Comparison of ENCODE assay signal across 12 mouse cellular contexts in the genomic region with DNA sequence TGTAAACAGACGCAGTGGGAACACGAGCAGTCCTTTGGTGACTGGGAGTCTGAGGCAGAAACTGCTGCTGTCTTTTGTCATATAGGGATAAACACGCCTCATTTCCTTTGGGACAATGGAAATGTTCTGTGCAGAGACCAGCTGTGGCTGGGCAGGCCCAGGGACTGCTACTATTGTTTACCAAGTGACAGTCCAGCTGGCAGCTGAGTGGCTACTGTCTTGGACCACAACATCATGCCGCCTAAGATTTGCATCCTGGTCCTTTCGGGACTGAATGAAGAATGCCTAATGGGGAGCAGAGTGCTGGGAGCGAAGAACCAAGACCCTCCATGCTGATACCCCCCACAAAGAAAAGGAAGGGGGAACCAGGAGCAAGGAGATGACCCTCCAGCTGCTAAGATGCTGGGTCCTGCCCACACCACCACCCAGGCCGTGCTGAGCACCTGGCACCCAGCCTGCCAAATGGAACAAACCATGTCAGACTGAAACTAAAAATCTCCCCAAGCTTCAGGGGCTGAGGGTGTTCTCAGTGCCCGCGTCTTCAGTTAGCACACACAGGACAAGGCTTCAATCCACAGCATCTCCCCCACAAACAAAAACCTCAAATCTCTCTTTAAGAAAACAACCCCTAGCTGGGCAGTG. TPM values are rescaled to one million over a fixed set of nuclear protein-coding genes. Genes with fewer than 3 reads are reported as not detected.
DNase-seq lines count a peak whose midpoint lies in the region; ATAC-seq and TF ChIP-seq lines count a peak whose summit lies in the region.
"Had no signal": no experiment of that assay in that cellular context is flagged by ENCODE, and none has a peak within 500 bp of the region (broad histone marks: within the 10 kb centered on the region; RNA-seq: fewer than 3 reads in every experiment).

No protein-coding gene starts in this region.

- H3K4me2 ChIP-seq in neural tube, embryonic 11.5 days (ENCODE audit: low read depth) = 0 out of 2 replicates have a peak overlapping the region, but pooled peaks have one; percentile 17
- no peak overlapping the region for H3K4me2 ChIP-seq in embryonic facial prominence, embryonic 15.5 days (replicated peaks)
- H3K4me2 ChIP-seq in lung, postnatal 0 days (replicated peaks; ENCODE audit: low read depth, low read length) = 0 out of 2 replicates have a peak overlapping the region, but pooled peaks have one; percentile 19
- H3K4me2 ChIP-seq: heart, embryonic 12.5 days had no signal

- H3K4me1 ChIP-seq in neural tube, embryonic 11.5 days (ENCODE audit: control insufficient read depth, insufficient read depth, low read length) = peaks cover 36% of the 10 kb centered on the region
- H3K4me1 ChIP-seq in embryonic facial prominence, embryonic 15.5 days = peaks cover 18% of the 10 kb centered on the region
- 0 out of 2 replicates have a peak, but pooled peaks cover 8% of the 10 kb centered on the region for H3K4me1 ChIP-seq in lung, postnatal 0 days (ENCODE audit: insufficient read depth, low read depth, low read length)

- peak; percentile 68 for ATAC-seq in neural tube, embryonic 11.5 days (ENCODE audit: insufficient read depth, low FRiP score, low TSS enrichment)
- ATAC-seq in embryonic facial prominence, embryonic 15.5 days (ENCODE audit: insufficient number of reproducible peaks, low FRiP score, low TSS enrichment, low read depth) = peak; percentile 42; the same call in 1 of the 2 replicates
- peak; percentile 76 for ATAC-seq in lung, postnatal 0 days

- DNase-seq in neural tube, embryonic 11.5 days (ENCODE audit: low spot score) = peak; percentile 63
- DNase-seq in neural tube, embryonic 10.5 days (ENCODE audit: extremely low spot score, low spot score) = no peak
- DNase-seq in lung, postnatal 0 days (ENCODE audit: low spot score) = peak; percentile 53
- peak; percentile 87 for DNase-seq in retina, embryonic 14.5 days (ENCODE audit: low spot score)
- DNase-seq in testis, postnatal 14 days (ENCODE audit: low spot score) = no peak
- DNase-seq in thymus, postnatal 36 days = no peak
- DNase-seq in frontal cortex, postnatal 14 days (ENCODE audit: low spot score in 2 of 2) = no peak
- DNase-seq: adrenal gland, adult 2 months had no signal

- H3K36me3 ChIP-seq in neural tube, embryonic 11.5 days (ENCODE audit: control insufficient read depth, insufficient read depth, low read length) = no peaks in the 10 kb centered on the region
- H3K36me3 ChIP-seq in embryonic facial prominence, embryonic 15.5 days = no peaks in the 10 kb centered on the region
- H3K36me3 ChIP-seq in lung, postnatal 0 days (ENCODE audit: insufficient read depth, low read length) = no peaks in the 10 kb centered on the region
- H3K36me3 ChIP-seq: heart, embryonic 12.5 days had no signal

- TF ChIP-seq EP300 in lung, postnatal 0 days (IDR thresholded peaks at IDR 0.05) = peak; percentile 63

- TF ChIP-seq CTCF in lung, postnatal 0 days (IDR thresholded peaks at IDR 0.05) = no peak

- 43% methylated on average over 9 of the region's 9 CpGs for WGBS in neural tube, embryonic 11.5 days
- WGBS in embryonic facial prominence, embryonic 15.5 days = 65% methylated on average over 9 of the region's 9 CpGs
- WGBS in lung, postnatal 0 days = 51% methylated on average over 9 of the region's 9 CpGs

- no peak overlapping the region for H3K9ac ChIP-seq in neural tube, embryonic 11.5 days (ENCODE audit: low read length)
- no peak overlapping the region for H3K9ac ChIP-seq in embryonic facial prominence, embryonic 15.5 days
- no peak overlapping the region for H3K9ac ChIP-seq in lung, postnatal 0 days (replicated peaks; ENCODE audit: low read depth)
- H3K9ac ChIP-seq: heart, embryonic 12.5 days; liver, embryonic 14.5 days had no signal

- H3K27me3 ChIP-seq in neural tube, embryonic 11.5 days (ENCODE audit: control insufficient read depth, insufficient read depth, low read length) = no peaks in the 10 kb centered on the region
- peaks cover 21% of the 10 kb centered on the region for H3K27me3 ChIP-seq in embryonic facial prominence, embryonic 15.5 days
- no peaks in the 10 kb centered on the region for H3K27me3 ChIP-seq in lung, postnatal 0 days (replicated peaks; ENCODE audit: insufficient read depth, low read length)

- no peak overlapping the region for H3K4me3 ChIP-seq in neural tube, embryonic 11.5 days (ENCODE audit: low read depth, low read length)
- H3K4me3 ChIP-seq in embryonic facial prominence, embryonic 15.5 days (replicated peaks) = no peak overlapping the region
- H3K4me3 ChIP-seq in lung, postnatal 0 days (ENCODE audit: low read depth, low read length) = no peak overlapping the region
- H3K4me3 ChIP-seq: erythroblast, embryonic 14.5 days; heart, embryonic 12.5 days had no signal

- peak overlapping the region; percentile 91 for H3K27ac ChIP-seq in neural tube, embryonic 11.5 days (ENCODE audit: low read depth, low read length)
- no peak overlapping the region for H3K27ac ChIP-seq in embryonic facial prominence, embryonic 15.5 days (replicated peaks)
- H3K27ac ChIP-seq in lung, postnatal 0 days (ENCODE audit: low read length) = no peak overlapping the region
- H3K27ac ChIP-seq: liver, embryonic 14.5 days had no signal

- no peaks in the 10 kb centered on the region for H3K9me3 ChIP-seq in neural tube, embryonic 11.5 days (ENCODE audit: control insufficient read depth, low read length)
- no peaks in the 10 kb centered on the region for H3K9me3 ChIP-seq in embryonic facial prominence, embryonic 15.5 days (replicated peaks)
- no peaks in the 10 kb centered on the region for H3K9me3 ChIP-seq in lung, postnatal 0 days (ENCODE audit: low read length)
- H3K9me3 ChIP-seq: heart, embryonic 12.5 days had no signal

RNA-seq across cellular contexts. Expression of gene Mtcl1, which starts 5.4 kb away (rescaled TPM):
- polyA plus RNA-seq in neural tube, embryonic 11.5 days (2014; fragmentation: Nextera tagmentation; extraction: Ambion mirVana) = 26.8 and 29.6 TPM in 2 replicates
- 5.3 and 5.8 TPM in 2 replicates for polyA plus RNA-seq in embryonic facial prominence, embryonic 15.5 days (2015; fragmentation: Nextera tagmentation; extraction: Ambion mirVana)
- 8.6 and 9.9 TPM in 2 replicates for polyA plus RNA-seq in lung, postnatal 0 days (2015; fragmentation: Nextera tagmentation; extraction: Ambion mirVana)
- polyA plus RNA-seq: erythroblast, embryonic 14.5 days had no signal

Comparison
In these comparisons a context has a peak if more than half of its experiments do, and no peak if none do; other contexts are left out.
1. DNase-seq: peak in neural tube, embryonic 11.5 days (single experiment), lung, postnatal 0 days (single experiment) and retina, embryonic 14.5 days (single experiment); none in neural tube, embryonic 10.5 days (single experiment), testis, postnatal 14 days (single experiment), thymus, postnatal 36 days (0 of 2) and frontal cortex, postnatal 14 days (0 of 2).
2. Peak in every context shown above with its lines, with median percentiles within 50 percentile points of each other: ATAC-seq.